Mouse (Mus musculus): ENCODE data around the gene Gng4. TPM values are rescaled to one million over a fixed set of nuclear protein-coding genes. Genes with fewer than 3 reads are reported as not detected.

Gene Gng4
- polyA plus RNA-seq, 1 experiment from 2014 or later = 1.0 TPM

DNA sequence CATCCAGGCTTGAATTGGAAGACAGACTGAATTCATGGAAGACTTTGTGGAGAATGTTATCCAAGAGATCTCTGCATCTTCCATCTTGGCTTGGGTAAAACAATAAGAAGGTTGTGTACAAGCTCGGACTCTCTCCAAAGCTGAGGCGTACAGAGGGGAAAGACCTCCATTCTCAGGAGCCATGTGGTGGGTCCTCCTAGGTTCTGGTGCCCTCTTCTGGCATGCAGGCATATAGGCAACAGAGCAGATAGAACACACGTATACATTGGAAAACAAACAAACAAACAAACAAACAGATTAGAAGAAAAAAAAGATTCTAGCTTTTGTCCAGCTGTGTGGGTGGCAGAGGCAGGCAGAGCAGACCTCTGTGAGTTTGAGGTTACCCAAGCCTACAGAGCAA lies 84.1 kb downstream of the Gng4 start:
- Histone ChIP-seq H3K36me3 (ENCODE audit: insufficient read depth) (no peaks in the 10 kb centered on the region), H3K9ac (no peak overlapping the region), H3K4me2 (no peak overlapping the region), H3K4me1 (ENCODE audit: insufficient read depth) (no peaks in the 10 kb centered on the region), H3K27ac (ENCODE audit: low read depth) (no peak overlapping the region), H3K4me3 (ENCODE audit: low read depth, low read length) (no peak overlapping the region), H3K9me3 (ENCODE audit: low read depth, low read length) (no peaks in the 10 kb centered on the region), H3K27me3 (ENCODE audit: insufficient read depth, low read length) (no peaks in the 10 kb centered on the region)
- peak; percentile 66 for DNase-seq
- ATAC-seq (ENCODE audit: insufficient read depth) = peak; percentile 73; the same call in 1 of the 2 replicates
- 24% methylated on average over 3 of the region's 3 CpGs for WGBS
- peak; percentile 69 for TF ChIP-seq CTCF (IDR thresholded peaks at IDR 0.05; ENCODE audit: low read depth)

Other genes starting within 250 kb of the Gng4 start
- gene Lyst, start 193.7 kb upstream of the Gng4 start, polyA plus RNA-seq (2014; fragmentation: Nextera tagmentation; extraction: Ambion mirVana) = 5.1 and 8.2 TPM in 2 replicates
- gene B3galnt2, start 170.4 kb downstream of the Gng4 start, polyA plus RNA-seq (2014; fragmentation: Nextera tagmentation; extraction: Ambion mirVana) = 41.4 and 46.1 TPM in 2 replicates